Mouse (Mus musculus): ENCODE measurements at regions not wholly inside any gene's neighbourhood (a gene's known extent, or its start where the extent isn't known, plus 50 kb on each side); places are given as distances from the start of the nearest gene placed in this dataset.

GRCm38 (mm10) chr3:37846191-37847003 lies 122.1 kb upstream of the Gm5148 start:
- no peak for DNase-seq (ENCODE audit: inconsistent age in 2 of 2, low spot score in 1 of 2)

GRCm38 (mm10) chr3:37845313-37846023 lies 121.2 kb upstream of the Gm5148 start:
- peak in 1 of 2 experiments; percentile 53 for DNase-seq (ENCODE audit: inconsistent age in 2 of 2, low spot score in 1 of 2)

GRCm38 (mm10) chr3:37844731-37845312 lies 120.5 kb upstream of the Gm5148 start:
- DNase-seq (ENCODE audit: inconsistent age in 2 of 2, low spot score in 1 of 2): no peak

- no peak for DNase-seq (ENCODE audit: inconsistent age in 2 of 2, low spot score in 1 of 2)
Observed at GRCm38 (mm10) chr3:37842289-37842688, 118.0 kb upstream of the Gm5148 start.

- DNase-seq (ENCODE audit: inconsistent age in 2 of 2, low spot score in 1 of 2): peak in 1 of 2 experiments; percentile 18
Observed at GRCm38 (mm10) chr3:37838896-37839295, 114.6 kb upstream of the Gm5148 start.

- DNase-seq (ENCODE audit: inconsistent age in 2 of 2, low spot score in 1 of 2): peak; percentile 42 to 70
Observed at GRCm38 (mm10) chr3:37836749-37837148, 112.5 kb upstream of the Gm5148 start.

- no peak for DNase-seq (ENCODE audit: inconsistent age in 2 of 2, low spot score in 1 of 2)
Observed at GRCm38 (mm10) chr3:37835687-37836086, 111.4 kb upstream of the Gm5148 start.

- DNase-seq (ENCODE audit: inconsistent age in 2 of 2, low spot score in 1 of 2): no peak
Observed at GRCm38 (mm10) chr3:37835135-37835534, 110.8 kb upstream of the Gm5148 start.

- DNase-seq (ENCODE audit: inconsistent age in 2 of 2, low spot score in 1 of 2): no peak
Observed at GRCm38 (mm10) chr3:37834626-37835025, 110.3 kb upstream of the Gm5148 start.

GRCm38 (mm10) chr3:37833387-37833786 lies 109.1 kb upstream of the Gm5148 start:
- no peak for DNase-seq (ENCODE audit: inconsistent age in 2 of 2, low spot score in 1 of 2)

GRCm38 (mm10) chr3:37827546-37827945 lies 103.3 kb upstream of the Gm5148 start:
- no peak for DNase-seq (ENCODE audit: inconsistent age in 2 of 2, low spot score in 1 of 2)

- no peak for DNase-seq (ENCODE audit: inconsistent age in 2 of 2, low spot score in 1 of 2)
Observed at GRCm38 (mm10) chr3:37825602-37826001, 101.3 kb upstream of the Gm5148 start.

GRCm38 (mm10) chr3:37824681-37825080 lies 100.4 kb upstream of the Gm5148 start:
- no peak for DNase-seq (ENCODE audit: inconsistent age in 2 of 2, low spot score in 1 of 2)

- DNase-seq (ENCODE audit: inconsistent age in 2 of 2, low spot score in 1 of 2): no peak
Observed at GRCm38 (mm10) chr3:37819503-37819902, 95.2 kb upstream of the Gm5148 start.

GRCm38 (mm10) chr3:37817434-37817805 lies 93.1 kb upstream of the Gm5148 start:
- no peak for DNase-seq (ENCODE audit: inconsistent age in 2 of 2, low spot score in 1 of 2)

- peak in 1 of 2 experiments; percentile 28 for DNase-seq (ENCODE audit: inconsistent age in 2 of 2, low spot score in 1 of 2)
Observed at GRCm38 (mm10) chr3:37816781-37817433, 92.6 kb upstream of the Gm5148 start.

- DNase-seq (ENCODE audit: inconsistent age in 2 of 2, low spot score in 1 of 2): no peak
Observed at GRCm38 (mm10) chr3:37815771-37816170, 91.5 kb upstream of the Gm5148 start.

- no peak for DNase-seq (ENCODE audit: inconsistent age in 2 of 2, low spot score in 1 of 2)
Observed at GRCm38 (mm10) chr3:37812936-37813335, 88.6 kb upstream of the Gm5148 start.

- no peak for DNase-seq (ENCODE audit: inconsistent age in 2 of 2, low spot score in 1 of 2)
Observed at GRCm38 (mm10) chr3:37811429-37811828, 87.1 kb upstream of the Gm5148 start.

GRCm38 (mm10) chr3:37810763-37811162 lies 86.5 kb upstream of the Gm5148 start:
- DNase-seq (ENCODE audit: inconsistent age in 2 of 2, low spot score in 1 of 2): no peak

GRCm38 (mm10) chr3:37805805-37806148 lies 81.5 kb upstream of the Gm5148 start:
- DNase-seq (ENCODE audit: inconsistent age in 2 of 2, low spot score in 1 of 2): no peak

All from adrenal gland, adult (tissue).